Mouse (Mus musculus) ovary, postnatal 10 days (tissue): Measurements from ENCODE around the gene Gm13285.
A peak's percentile ranks its signal among the peaks of the same experiment; 100 is the strongest.
"Not testable (repeated sequence)": the region's sequence is repeated elsewhere in the genome, so short reads cannot be mapped to it uniquely, and the experiment has no call there.

Source experiments
- DNase-seq: peaks from one replicate; pipeline ENCODE4 v3.0.0; 2022; ENCODE audit warnings: low spot score

The Gm13285 gene

DNA sequence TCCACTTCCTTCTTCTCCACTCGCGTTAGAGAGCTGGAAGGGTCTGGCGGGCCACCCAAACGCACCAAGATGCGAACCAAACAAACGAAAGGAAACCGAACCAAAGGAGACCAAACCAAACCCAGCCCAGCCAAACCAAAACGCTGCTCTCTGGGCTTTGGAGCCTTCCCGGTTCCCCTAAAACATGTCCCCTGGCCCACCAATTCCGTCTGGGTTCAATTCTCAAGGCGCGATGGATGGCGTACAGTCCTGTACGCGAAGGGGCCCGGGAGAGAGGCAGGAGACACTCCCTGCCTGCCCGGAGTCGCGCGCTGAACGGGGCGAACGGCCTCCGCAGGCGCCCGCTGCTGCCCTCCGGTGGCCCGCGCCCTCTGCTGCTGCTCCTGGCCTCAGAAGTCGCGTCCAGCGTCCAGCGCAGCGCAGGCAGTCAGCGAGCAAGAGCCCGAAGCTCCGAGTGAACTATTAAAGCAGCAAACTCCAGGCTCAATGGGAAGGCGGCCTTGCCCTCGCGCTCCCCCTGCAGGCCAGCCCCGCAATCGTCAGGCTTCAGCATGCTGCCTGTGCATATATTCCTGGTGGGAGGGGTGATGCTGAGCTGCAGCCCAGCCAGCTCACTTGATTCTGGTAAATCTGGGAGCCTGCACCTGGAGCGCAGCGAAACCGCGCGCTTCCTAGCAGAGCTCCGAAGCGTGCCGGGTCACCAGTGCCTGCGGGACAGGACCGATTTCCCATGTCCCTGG lies 5.4 kb upstream of the Gm13285 start, which contains the start of gene Gm13275:
Gene Gm13275, plus strand, starts transcription at position 552 of the 740 bp plus-strand sequence.
- DNase-seq = peak; percentile 96

DNA sequence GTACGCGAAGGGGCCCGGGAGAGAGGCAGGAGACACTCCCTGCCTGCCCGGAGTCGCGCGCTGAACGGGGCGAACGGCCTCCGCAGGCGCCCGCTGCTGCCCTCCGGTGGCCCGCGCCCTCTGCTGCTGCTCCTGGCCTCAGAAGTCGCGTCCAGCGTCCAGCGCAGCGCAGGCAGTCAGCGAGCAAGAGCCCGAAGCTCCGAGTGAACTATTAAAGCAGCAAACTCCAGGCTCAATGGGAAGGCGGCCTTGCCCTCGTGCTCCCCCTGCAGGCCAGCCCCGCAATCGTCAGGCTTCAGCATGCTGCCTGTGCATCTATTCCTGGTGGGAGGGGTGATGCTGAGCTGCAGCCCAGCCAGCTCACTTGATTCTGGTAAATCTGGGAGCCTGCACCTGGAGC lies 2.4 kb upstream of the Gm13285 start, which contains the start of gene Gm13279:
Gene Gm13279, plus strand, starts transcription at position 301 of the 400 bp plus-strand sequence.
- not testable (repeated sequence) for DNase-seq

DNA sequence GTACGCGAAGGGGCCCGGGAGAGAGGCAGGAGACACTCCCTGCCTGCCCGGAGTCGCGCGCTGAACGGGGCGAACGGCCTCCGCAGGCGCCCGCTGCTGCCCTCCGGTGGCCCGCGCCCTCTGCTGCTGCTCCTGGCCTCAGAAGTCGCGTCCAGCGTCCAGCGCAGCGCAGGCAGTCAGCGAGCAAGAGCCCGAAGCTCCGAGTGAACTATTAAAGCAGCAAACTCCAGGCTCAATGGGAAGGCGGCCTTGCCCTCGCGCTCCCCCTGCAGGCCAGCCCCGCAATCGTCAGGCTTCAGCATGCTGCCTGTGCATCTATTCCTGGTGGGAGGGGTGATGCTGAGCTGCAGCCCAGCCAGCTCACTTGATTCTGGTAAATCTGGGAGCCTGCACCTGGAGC lies 3.5 kb downstream of the Gm13285 start, which contains the start of gene Gm13287:
Gene Gm13287, plus strand, starts transcription at position 301 of the 400 bp plus-strand sequence.
- not testable (repeated sequence) for DNase-seq

DNA sequence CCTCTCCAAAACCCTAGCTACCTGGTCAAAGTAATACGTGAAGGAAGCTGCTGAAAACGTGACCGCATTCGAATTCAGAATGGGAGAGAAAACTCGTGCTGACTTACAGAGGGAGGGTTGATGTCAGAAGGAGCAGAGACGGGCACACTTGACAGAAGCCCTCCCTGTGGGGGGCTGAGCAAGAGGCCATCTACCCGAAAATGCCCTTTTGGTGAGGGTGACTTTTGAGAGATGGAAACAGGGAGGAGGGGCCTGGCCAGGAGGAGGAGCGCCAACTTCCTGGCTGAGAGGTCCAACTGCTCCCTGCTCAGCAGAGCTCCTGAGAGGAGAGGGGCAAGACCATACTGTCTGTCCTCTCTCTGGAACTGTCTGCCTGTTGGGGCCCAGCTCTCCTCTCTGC lies 5.8 kb downstream of the Gm13285 start, which contains the start of gene Gm13288:
Gene Gm13288, plus strand, starts transcription at position 301 of the 400 bp plus-strand sequence.
- DNase-seq = not testable (repeated sequence)

DNA sequence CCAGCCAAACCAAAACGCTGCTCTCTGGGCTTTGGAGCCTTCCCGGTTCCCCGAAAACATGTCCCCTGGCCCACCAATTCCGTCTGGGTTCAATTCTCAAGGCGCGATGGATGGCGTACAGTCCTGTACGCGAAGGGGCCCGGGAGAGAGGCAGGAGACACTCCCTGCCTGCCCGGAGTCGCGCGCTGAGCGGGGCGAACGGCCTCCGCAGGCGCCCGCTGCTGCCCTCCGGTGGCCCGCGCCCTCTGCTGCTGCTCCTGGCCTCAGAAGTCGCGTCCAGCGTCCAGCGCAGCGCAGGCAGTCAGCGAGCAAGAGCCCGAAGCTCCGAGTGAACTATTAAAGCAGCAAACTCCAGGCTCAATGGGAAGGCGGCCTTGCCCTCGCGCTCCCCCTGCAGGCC lies 6.3 kb downstream of the Gm13285 start:
- not testable (repeated sequence) for DNase-seq

DNA sequence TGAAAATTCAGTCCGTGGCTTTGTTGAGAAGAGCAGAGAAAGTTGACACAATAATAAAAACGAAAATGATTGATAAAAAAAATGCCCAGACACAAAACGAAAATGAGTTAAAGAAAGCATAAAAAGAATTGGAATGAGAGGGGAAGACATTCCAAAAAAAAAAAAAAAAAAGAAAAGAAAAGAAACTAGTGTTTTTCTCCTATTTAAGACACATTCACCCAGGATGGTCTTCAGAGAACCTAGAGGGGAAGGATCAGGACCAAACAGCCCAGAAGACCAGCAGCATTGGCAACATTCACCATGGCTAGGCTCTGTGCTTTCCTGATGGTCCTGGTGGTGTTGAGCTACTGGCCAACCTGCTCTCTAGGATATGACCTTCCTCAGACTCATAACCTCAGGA lies 16.5 kb downstream of the Gm13285 start, which contains the start of gene Ifna7:
Gene Ifna7, plus strand, starts transcription at position 301 of the 400 bp plus-strand sequence.
- DNase-seq = no peak

DNA sequence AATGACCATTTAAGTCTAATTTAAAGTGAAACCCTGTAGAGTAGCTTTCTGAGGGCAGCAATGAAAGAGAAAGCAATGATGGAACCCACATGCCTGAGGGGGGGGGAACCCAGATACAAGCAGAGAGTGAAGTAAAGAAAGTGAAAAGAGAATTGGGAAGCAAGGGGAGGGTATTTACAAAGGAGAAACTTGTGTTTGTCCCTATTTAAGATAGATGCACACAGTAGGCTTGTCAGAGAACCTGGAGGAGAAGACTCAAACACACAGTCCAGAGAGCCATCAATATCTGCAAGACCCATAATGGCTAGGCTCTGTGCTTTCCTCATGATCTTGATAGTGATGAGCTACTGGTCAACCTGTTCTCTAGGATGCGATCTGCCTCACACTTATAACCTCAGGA lies 20.2 kb downstream of the Gm13285 start, which contains the start of gene Ifna11:
Gene Ifna11, plus strand, starts transcription at position 301 of the 400 bp plus-strand sequence.
- DNase-seq = no peak

DNA sequence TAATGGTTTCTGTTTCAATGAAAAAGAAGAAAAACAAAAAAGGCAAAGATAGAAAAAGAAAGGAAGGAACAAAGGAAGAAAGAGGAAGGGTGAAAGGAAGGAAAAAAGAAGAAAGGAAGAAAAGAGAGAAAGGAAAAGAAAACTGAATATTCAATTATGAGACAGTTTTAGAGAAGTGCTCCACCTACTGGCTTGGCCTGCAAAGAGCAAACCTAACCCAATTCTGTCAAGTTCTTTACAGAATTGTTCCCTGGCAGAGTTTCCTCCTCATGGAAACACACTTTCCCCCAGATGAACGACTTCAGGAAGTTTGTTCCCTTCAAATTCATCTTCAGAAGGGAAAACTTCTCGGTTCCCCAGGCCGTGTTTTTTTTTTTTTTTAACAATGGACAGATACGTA lies 23.5 kb downstream of the Gm13285 start:
- no peak for DNase-seq

DNA sequence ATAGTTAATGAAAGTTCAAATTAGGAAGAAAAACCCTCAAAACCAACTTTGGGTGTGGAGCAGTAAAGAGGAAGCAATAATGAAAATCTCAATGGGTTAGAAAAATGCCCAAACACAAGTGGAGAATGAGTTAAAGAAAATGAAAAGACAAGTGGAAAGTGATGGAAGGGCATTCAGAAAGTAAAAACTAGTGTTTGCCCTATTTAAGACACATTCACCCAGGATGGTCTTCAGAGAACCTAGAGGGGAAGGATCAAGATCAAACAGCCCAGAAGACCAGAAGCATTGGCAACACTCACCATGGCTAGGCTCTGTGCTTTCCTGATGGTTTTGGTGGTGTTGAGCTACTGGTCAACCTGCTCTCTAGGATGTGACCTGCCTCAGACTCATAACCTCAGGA lies 27.7 kb downstream of the Gm13285 start, which contains the start of gene Ifna6:
Gene Ifna6, plus strand, starts transcription at position 301 of the 400 bp plus-strand sequence.
- not testable (repeated sequence) for DNase-seq

DNA sequence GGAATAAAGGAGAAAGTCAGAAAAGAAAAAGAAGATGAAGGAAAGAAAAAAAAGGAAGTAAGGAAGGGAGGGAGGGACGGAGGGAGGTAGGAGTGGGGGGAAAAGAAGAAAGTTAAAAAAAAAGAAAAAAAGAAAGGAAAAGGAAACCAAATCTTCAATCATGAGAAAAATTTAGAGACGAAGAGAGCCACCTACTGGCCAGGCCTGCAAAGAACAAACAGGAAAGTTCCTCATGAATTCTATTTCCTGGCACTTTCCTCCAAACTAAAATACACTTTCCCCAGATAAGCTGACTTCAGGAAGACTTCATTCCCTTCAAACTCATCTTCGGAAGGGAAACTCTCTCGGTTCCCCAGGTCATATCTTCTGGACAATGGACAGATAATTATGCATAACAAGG lies 31.1 kb downstream of the Gm13285 start:
- DNase-seq = no peak

DNA sequence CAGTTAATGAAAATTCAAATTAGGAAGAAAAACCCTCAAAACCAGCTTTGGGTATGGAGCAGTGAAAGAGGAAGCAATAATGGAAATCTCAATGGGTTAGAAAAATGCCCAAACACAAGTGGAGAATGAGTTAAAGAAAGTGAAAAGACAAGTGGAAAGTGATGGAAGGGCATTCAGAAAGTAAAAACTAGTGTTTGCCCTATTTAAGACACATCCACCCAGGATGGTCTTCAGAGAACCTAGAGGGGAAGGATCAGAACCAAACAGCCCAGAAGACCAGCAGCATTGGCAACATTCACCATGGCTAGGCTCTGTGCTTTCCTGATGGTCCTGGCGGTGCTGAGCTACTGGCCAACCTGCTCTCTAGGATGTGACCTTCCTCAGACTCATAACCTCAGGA lies 35.8 kb downstream of the Gm13285 start, which contains the start of gene Ifna5:
Gene Ifna5, plus strand, starts transcription at position 301 of the 400 bp plus-strand sequence.
- DNase-seq = not testable (repeated sequence)

DNA sequence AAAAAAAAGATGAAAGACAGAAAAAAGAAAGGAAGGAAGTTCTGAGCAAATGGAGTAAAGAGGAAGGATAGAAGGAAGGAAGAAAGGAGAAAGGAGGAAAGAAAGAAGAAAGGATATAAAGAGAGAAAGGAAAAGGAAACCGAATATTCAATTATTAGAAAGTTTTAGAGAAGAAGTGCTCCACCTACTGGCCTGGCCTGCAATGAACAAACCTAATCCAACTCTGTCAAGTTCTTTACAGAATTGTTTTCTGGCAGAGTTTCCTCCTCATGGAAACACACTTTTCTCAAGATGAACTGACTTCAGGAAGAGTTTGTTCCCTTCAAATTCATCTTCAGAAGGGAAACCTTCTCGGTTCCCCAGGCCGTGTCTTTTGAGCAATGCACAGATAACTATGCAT lies 39.4 kb downstream of the Gm13285 start:
- DNase-seq = no peak

DNA sequence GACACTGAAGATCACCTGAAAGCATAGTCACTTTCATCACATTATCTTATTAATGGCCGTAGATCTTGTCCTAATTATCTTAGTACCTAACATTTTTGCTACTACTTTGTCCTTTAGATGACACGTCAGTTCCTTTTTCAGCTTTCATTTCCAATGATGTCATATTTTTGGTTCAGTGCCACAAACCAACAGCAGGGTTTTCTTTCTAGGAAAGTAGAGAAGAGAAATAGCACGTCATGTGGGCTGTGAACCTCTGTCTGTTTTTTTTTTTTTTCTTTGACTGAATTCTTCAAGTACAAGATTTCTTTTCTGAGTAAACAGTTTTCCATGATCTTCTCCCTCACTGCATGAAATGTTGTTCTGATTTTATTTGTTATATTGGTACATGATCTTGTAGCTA lies 40.6 kb downstream of the Gm13285 start:
- no peak for DNase-seq

DNA sequence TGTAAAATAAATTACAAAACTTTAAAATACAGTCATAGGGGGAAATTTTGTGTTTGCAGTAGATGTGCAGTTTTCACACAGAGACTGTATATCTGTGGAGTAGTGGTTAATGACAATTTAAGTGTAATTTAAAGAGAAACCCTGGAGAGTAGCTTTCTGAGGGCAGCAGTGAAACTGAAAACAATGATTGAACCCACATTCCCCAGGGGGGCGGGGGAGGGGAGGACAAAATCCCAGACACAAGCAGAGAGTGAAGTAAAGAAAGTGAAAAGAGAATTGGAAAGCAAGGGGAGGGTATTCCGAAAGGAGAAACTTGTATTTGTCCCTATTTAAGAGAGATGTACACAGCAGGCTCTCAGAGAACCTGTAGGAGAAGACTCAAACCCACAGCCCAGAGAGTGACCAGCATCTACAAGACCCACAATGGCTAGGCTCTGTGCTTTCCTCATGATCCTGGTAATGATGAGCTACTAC lies 42.0 kb downstream of the Gm13285 start, which contains the start of gene Ifna4:
Gene Ifna4, plus strand, starts transcription at position 424 of the 474 bp plus-strand sequence.
- DNase-seq = no peak

DNA sequence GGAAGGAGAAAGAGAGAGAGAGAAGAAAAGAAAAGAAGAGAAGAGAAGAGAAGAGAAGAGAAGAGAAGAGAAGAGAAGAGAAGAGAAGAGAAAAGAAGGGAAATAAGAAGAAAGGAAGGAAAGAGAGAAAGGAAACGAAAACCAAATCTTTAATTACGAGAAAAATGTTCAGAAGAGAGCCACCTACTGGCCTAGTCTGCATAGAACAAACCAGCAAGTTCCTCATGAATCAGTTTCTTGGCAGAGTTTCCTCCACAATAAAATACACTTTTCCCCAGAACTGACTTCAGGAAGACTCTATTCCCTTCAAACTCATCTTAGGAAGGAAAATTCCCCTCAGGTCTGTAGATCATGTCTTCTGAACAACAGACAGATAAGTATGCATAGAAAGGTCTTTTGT lies 45.9 kb downstream of the Gm13285 start:
- no peak for DNase-seq

DNA sequence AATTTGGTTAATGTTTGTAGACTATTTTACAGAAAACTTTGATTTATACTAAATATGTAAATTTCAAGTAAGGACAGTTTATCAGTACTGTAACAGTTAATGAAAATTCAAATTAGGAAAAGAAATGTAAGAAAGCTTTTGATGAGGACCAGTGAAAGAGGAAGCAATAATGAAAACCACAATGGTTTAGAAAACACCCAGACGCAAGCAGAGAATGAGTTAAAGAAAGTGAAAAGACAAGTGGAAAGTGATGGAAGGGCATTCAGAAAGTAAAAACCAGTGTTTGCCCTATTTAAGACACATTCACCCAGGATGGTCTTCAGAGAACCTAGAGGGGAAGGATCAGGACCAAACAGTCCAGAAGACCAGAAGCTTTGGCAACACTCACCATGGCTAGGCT lies 50.2 kb downstream of the Gm13285 start, which contains the start of gene Ifna1:
Gene Ifna1, plus strand, starts transcription at position 390 of the 400 bp plus-strand sequence.
- DNase-seq = no peak
